Mouse (Mus musculus): ENCODE results near the gene 1700003F12Rik. TPM values are rescaled to one million over a fixed set of nuclear protein-coding genes. Genes with fewer than 3 reads are reported as not detected.

The 1700003F12Rik gene
- polyA plus RNA-seq, 1 experiment from 2014 or later = 1.1 TPM

GRCm38 (mm10) chr2:154591239-154591638 is 44.4 kb downstream of the 1700003F12Rik start:
- Histone ChIP-seq H3K27ac (no peak overlapping the region), H3K4me1 (no peaks in the 10 kb centered on the region), H3K36me3 (peaks cover 5% of the 10 kb centered on the region), H3K27me3 (ENCODE audit: low read depth, poor library complexity, severe bottlenecking) (no peaks in the 10 kb centered on the region), H3K4me3 (no peak overlapping the region), H3K9me3 (replicated peaks) (no peaks in the 10 kb centered on the region)
- DNase-seq (ENCODE audit: low spot score) = no peak
- 80% methylated on average over 3 of the region's 3 CpGs for WGBS

GRCm38 (mm10) chr2:154593025-154593424 is 46.1 kb downstream of the 1700003F12Rik start:
- WGBS = 75% methylated on average over 3 of the region's 3 CpGs
- no peak for DNase-seq (ENCODE audit: low spot score)
- no peaks in the 10 kb centered on the region for H3K27me3 ChIP-seq (ENCODE audit: low read depth, poor library complexity, severe bottlenecking)
- H3K4me3 ChIP-seq = no peak overlapping the region
- no peak overlapping the region for H3K27ac ChIP-seq
- no peaks in the 10 kb centered on the region for H3K4me1 ChIP-seq
- no peaks in the 10 kb centered on the region for H3K9me3 ChIP-seq (replicated peaks)
- peaks cover 3% of the 10 kb centered on the region for H3K36me3 ChIP-seq

DNA sequence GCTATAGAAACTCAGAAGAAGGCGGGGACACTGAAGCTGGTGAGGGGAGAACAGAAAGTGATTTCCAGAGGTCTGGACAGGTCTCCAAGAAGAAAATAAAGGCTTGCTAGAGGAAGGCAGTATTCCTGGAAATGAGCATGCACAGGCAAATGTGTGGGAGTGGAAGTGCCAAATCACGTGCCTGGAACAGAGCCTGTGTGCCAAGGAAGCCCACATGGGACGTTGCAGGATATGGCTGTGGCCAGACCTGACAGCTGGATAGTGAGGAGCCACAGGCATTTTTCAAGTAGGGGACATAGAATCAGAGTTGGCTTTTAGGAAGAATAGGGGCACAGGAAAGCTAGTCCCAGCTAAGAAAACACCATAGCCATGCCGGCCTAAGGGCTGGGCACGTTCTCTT is 48.9 kb downstream of the 1700003F12Rik start:
- no peak for DNase-seq (ENCODE audit: low spot score)
- no peak overlapping the region for H3K27ac ChIP-seq

DNA sequence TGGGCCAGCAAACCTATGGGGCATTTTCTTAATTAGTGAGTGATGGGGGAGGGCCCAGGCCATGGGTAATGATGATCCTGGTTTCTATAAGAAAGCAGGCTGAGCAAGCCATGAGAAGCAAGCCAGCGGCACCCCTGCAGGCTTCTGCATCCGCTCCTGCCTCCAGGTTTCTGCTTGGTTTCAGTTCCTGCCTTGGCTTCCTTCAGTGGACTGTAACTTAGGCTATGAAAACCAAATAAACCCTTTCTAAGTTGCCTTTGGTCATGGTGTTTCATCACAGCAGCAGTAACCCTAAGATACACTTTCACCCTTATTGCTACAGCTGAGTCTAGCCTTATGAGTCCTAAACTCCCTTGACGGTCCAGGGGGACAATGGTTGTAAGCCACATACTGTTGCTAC is 50.5 kb downstream of the 1700003F12Rik start:
- H3K4me3 ChIP-seq = no peak overlapping the region
- H3K36me3 ChIP-seq = peaks cover 3% of the 10 kb centered on the region
- H3K27ac ChIP-seq = no peak overlapping the region
- no peaks in the 10 kb centered on the region for H3K27me3 ChIP-seq (ENCODE audit: low read depth, poor library complexity, severe bottlenecking)
- no peak for DNase-seq (ENCODE audit: low spot score)
- H3K4me1 ChIP-seq = no peaks in the 10 kb centered on the region
- WGBS = 82% methylated on average over 3 of the region's 3 CpGs
- H3K9me3 ChIP-seq (replicated peaks) = no peaks in the 10 kb centered on the region

More for the DNA sequence above, 48.9 kb downstream of the 1700003F12Rik start:
- WGBS = 81% methylated on average over 5 of the region's 5 CpGs
- H3K27me3 ChIP-seq (ENCODE audit: low read depth, poor library complexity, severe bottlenecking) = no peaks in the 10 kb centered on the region
- H3K4me3 ChIP-seq = no peak overlapping the region
- H3K36me3 ChIP-seq = peaks cover 3% of the 10 kb centered on the region
- H3K9me3 ChIP-seq (replicated peaks) = no peaks in the 10 kb centered on the region
- H3K4me1 ChIP-seq = no peaks in the 10 kb centered on the region

Other genes starting within 250 kb of the 1700003F12Rik start
- not detected in 2 replicates for gene Bpifb9b, start 239.9 kb upstream of the 1700003F12Rik start, polyA plus RNA-seq (2016; fragmentation: Nextera tagmentation; extraction: Ambion mirVana)
- 15.6 and 20.6 TPM in 2 replicates for gene Cdk5rap1, start 174.1 kb upstream of the 1700003F12Rik start, polyA plus RNA-seq (2016; fragmentation: Nextera tagmentation; extraction: Ambion mirVana)
- gene Snta1, start 139.0 kb upstream of the 1700003F12Rik start, polyA plus RNA-seq (2016; fragmentation: Nextera tagmentation; extraction: Ambion mirVana) = 2.8 and 3.2 TPM in 2 replicates
- gene Cbfa2t2, start 110.6 kb upstream of the 1700003F12Rik start, polyA plus RNA-seq (2016; fragmentation: Nextera tagmentation; extraction: Ambion mirVana) = 54.0 and 59.2 TPM in 2 replicates
- 0.16 and 0.28 TPM in 2 replicates for gene Actl10, start 4.7 kb downstream of the 1700003F12Rik start, polyA plus RNA-seq (2016; fragmentation: Nextera tagmentation; extraction: Ambion mirVana)
- 2.0 and 2.1 TPM in 2 replicates for gene Necab3, start 11.8 kb downstream of the 1700003F12Rik start, polyA plus RNA-seq (2016; fragmentation: Nextera tagmentation; extraction: Ambion mirVana)
- 25.4 and 27.3 TPM in 2 replicates for gene E2f1, start 22.8 kb downstream of the 1700003F12Rik start, polyA plus RNA-seq (2016; fragmentation: Nextera tagmentation; extraction: Ambion mirVana)
- 11.4 and 14.5 TPM in 2 replicates for gene Pxmp4, start 56.6 kb downstream of the 1700003F12Rik start, polyA plus RNA-seq (2016; fragmentation: Nextera tagmentation; extraction: Ambion mirVana)
- 1.1 TPM in 2 replicates for gene Zfp341, start 66.2 kb downstream of the 1700003F12Rik start, polyA plus RNA-seq (2016; fragmentation: Nextera tagmentation; extraction: Ambion mirVana)
- gene 4930519P11Rik, start 66.4 kb downstream of the 1700003F12Rik start, polyA plus RNA-seq (2016; fragmentation: Nextera tagmentation; extraction: Ambion mirVana) = 0.34 and 0.64 TPM in 2 replicates
- gene Chmp4b, start 104.6 kb downstream of the 1700003F12Rik start, polyA plus RNA-seq (2016; fragmentation: Nextera tagmentation; extraction: Ambion mirVana) = 13.6 and 14.6 TPM in 2 replicates
- not detected in 2 replicates for gene Gm14214, start 222.9 kb downstream of the 1700003F12Rik start, polyA plus RNA-seq (2016; fragmentation: Nextera tagmentation; extraction: Ambion mirVana)
- 55.0 and 61.9 TPM in 2 replicates for gene Raly, start 244.0 kb downstream of the 1700003F12Rik start, polyA plus RNA-seq (2016; fragmentation: Nextera tagmentation; extraction: Ambion mirVana)
- 32.5 and 45.1 TPM in 2 replicates for gene a, start 244.3 kb downstream of the 1700003F12Rik start, polyA plus RNA-seq (2016; fragmentation: Nextera tagmentation; extraction: Ambion mirVana)

Data from limb, embryonic 10.5 days (tissue).